Mouse (Mus musculus) left cerebral cortex, postnatal 36 days (tissue): ENCODE data around the gene Kcnma1. TPM values are rescaled to one million over a fixed set of nuclear protein-coding genes. Genes with fewer than 3 reads are reported as not detected.

Source experiments
- DNase-seq, 2 experiments: peaks; one replicate each; pipeline ENCODE4 v3.0.0; 2021 to 2022; ENCODE audit warnings: low spot score in 2 of 2, mixed read lengths in 1 of 2
- intact Hi-C: fragments of 180-260 bp; cut with DNase I; formaldehyde crosslinking; loops from one replicate; pipeline ENCODE4 v1.15.1; 2025
- total RNA-seq, 2 experiments: library from RNA; stranded (reverse); gene quantifications; 2 replicates each; pipeline ENCODE4 v1.2.3; 2021

Gene Kcnma1
- total RNA-seq, 2 experiments from 2014 or later = 177 to 194 TPM

GRCm38 (mm10) chr14:23719246-23719645 is 295.0 kb downstream of the Kcnma1 start:
- intact Hi-C loops = no loop called here

DNA sequence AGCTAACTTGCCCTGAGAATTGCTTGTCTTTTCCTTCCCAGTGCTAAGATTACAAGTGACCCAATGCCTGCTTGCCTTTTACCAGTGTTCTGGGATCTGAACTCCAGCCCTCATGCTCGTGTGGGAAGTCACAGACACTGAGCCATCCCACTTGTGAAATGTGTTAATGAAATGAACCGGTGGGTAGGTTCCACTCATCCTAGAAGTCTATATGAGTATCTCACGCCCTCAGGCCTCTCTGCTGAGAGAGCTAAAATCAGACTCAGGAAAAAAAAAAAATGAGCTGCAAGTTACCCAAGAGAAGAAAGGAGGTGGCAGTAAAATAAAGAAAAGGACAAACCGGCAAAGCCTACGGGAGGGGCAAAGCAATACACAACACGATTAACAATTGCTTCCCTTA is 295.6 kb downstream of the Kcnma1 start:
- intact Hi-C loops = no loop called here
- no peak for DNase-seq

More at GRCm38 (mm10) chr14:23719246-23719645, 295.0 kb downstream of the Kcnma1 start:
- DNase-seq = no peak

DNA sequence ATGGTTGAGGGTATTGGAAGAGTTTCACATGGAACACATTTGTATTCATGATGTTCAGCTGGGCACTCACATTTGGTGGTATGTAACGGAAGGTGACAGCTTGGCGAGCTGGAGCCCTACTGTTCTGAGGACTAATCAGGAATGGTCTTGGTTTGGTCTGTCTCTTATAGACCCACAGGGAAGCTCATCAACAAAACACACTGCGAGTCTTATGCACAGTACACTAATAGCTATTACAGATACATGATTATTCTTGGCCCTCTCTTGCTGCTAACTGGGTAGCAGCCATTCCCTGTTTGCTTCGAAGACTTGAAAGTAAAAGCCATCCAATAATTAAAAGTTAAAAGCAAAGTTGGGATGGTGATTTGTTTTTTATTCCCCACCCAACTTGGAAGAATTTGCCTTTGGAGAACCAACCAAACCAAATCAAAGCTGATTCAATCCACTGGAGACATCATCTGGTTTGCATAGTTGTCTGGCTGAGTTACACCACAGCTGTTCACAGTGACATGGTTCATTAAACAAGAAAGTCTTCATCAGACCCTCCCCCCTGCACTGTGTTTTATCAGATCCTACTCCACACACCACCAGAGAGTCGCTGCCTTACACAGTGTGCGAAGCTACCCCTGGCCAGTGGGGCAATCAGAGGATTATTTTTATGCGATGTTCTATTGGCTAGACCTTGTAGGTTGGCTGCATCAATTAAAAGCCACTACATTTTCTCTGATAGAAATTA is 299.7 kb downstream of the Kcnma1 start:
- intact Hi-C loops = no loop called here
- DNase-seq = no peak

- intact Hi-C loops = no loop called here
These were observed 301.4 kb downstream of the Kcnma1 start for GRCm38 (mm10) chr14:23712891-23713290.

GRCm38 (mm10) chr14:23710954-23711353 is 303.3 kb downstream of the Kcnma1 start:
- peak; percentile 31 to 33 for DNase-seq
- intact Hi-C loops = no loop called here

More at GRCm38 (mm10) chr14:23712891-23713290, 301.4 kb downstream of the Kcnma1 start:
- no peak for DNase-seq

DNA sequence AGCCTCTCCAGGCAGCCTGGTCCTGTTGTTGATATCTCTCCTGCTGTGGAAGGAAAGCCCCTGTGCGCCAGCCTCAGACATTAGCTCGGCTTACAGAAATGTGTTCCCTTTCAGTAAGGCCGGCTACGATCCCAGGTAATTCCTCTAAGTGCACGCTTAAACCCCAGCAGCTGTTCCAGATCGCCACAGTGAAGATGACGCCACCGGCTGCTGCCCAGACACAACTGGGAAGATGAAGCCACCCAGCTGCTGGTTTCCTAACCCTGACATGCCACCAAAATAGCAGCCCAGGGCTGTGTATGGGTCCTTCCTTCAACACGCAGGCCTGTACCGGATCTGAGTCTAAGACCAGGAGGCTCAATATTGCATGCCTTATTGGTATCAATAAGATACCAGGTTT is 307.5 kb downstream of the Kcnma1 start:
- intact Hi-C loops = no loop called here
- no peak for DNase-seq

GRCm38 (mm10) chr14:23705647-23706046 is 308.6 kb downstream of the Kcnma1 start:
- intact Hi-C loops = no loop called here
- no peak for DNase-seq

- intact Hi-C loops = no loop called here
- no peak for DNase-seq
These were observed 310.0 kb downstream of the Kcnma1 start for GRCm38 (mm10) chr14:23704303-23704702.

GRCm38 (mm10) chr14:23696341-23696740 is 317.9 kb downstream of the Kcnma1 start:
- DNase-seq = no peak
- intact Hi-C loops = no loop called here

DNA sequence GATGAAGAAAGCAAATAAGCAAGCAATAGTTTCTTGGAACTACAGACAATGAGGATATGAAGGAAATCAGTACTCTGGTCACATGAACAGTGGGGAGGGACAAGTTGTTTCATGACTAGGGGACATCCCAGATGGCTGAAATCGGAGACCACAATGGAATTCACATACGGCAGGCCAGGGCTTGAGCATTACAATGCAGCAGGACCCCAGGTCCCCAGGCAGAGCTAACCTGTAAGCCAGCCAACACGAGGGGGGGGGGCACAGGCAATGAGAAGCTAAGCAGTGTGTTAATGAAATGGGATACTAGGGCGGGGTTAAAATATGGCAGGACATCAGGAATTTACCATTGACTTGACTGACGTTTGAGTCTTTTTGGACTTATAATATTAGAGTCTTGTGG is 324.6 kb downstream of the Kcnma1 start:
- no peak for DNase-seq
- intact Hi-C loops = no loop called here

DNA sequence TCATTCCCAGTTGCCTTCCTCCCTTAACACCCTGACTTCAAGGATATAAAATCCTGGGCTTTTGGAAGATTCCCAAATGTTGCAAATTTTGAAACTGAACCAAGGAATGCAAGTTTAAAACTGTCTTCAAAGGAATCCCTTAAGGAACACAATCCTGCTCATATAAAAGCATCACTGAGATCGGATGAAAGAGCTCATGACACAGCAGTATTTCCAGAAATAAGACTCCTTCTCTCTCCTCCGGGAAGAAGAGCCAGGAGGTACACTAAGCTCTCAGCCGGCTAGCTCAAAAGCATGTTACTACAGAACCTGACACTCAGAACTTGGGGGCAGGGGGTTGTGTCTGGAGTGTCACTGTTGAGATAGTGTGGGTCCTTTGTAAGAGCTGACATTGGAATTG is 325.8 kb downstream of the Kcnma1 start:
- intact Hi-C loops = no loop called here
- DNase-seq = no peak

GRCm38 (mm10) chr14:23684463-23685066 is 329.7 kb downstream of the Kcnma1 start:
- DNase-seq = no peak
- intact Hi-C loops = no loop called here

GRCm38 (mm10) chr14:23682758-23683157 is 331.5 kb downstream of the Kcnma1 start:
- no peak for DNase-seq
- intact Hi-C loops = no loop called here

DNA sequence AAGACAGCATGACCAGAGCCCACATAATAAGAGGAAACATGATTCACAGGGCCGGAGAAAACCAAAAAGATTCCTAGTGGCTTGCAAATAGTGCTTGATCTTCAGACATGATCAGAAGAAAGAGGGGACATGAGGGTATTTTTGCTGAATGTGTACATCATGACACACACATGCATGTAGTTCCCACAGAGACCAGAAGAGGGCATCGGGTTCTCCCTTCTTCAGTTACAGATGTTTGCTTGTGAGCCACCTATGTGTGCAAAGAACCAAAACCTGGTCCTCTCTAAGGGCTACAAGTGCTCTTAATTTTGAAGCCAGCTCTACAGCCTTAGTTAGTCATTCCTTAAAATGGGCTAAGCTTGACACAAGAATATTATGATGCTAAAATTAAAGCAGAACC is 334.9 kb downstream of the Kcnma1 start:
- DNase-seq = no peak
- intact Hi-C loops = no loop called here

DNA sequence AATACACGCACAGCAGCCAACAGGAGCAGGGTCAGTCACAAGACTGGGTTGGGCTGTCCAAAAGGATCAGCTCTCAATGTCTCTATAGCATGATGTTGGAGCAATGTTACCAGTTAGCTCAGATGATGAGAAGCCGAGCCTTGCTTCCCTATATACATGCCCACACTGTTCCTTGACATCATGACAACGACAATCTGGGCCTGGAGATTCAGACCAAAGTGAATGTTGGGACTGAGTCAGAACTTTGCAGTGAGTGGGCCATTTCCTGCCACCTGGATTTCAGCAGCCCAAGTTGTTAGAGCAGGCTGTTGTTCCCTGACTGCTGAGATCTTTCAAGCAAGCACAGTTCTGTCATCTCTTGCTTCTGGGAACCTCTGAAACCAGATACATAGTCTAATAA is 347.9 kb downstream of the Kcnma1 start:
- DNase-seq = peak; percentile 45 to 53
- intact Hi-C loops = no loop called here

GRCm38 (mm10) chr14:23651682-23652081 is 362.6 kb downstream of the Kcnma1 start:
- intact Hi-C loops = no loop called here
- no peak for DNase-seq

DNA sequence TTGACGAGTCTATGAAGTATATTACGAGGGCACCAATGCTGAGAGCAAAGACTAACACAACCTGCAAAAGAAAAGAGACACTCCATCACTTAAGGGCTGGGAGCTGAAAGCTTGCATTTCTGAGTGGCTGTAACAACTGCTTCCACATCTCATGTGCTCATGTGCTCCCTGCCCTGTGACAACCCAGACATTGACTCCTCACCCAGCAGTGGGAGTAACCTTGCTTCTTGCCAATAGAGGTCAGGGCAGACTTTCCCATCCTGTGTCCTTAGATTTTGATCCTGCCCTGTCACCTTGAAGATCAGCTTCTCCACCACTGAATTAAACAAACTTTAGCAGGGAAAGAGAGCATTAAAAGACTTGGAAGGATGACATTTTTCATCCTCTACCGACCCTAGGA is 364.2 kb downstream of the Kcnma1 start:
- no peak for DNase-seq
- intact Hi-C loops = no loop called here

GRCm38 (mm10) chr14:23645361-23646063 is 368.8 kb downstream of the Kcnma1 start:
- intact Hi-C loops = no loop called here
- peak in 1 of 2 experiments; percentile 27 for DNase-seq

- DNase-seq = no peak
- intact Hi-C loops = loop anchor here (5.0 kb wide), 1 partner anchor 51 kb away; no protein-coding TSS in a partner anchor
These were observed 371.1 kb downstream of the Kcnma1 start for GRCm38 (mm10) chr14:23643162-23643561.

- DNase-seq = no peak
These were observed 373.6 kb downstream of the Kcnma1 start for GRCm38 (mm10) chr14:23640665-23641064.

More at GRCm38 (mm10) chr14:23640665-23641064, 373.6 kb downstream of the Kcnma1 start:
- intact Hi-C loops = loop anchor here (5.0 kb wide), 1 partner anchor 48 kb away; no protein-coding TSS in a partner anchor
